Mouse (Mus musculus): ENCODE measurements at regions not wholly inside any gene's neighbourhood (a gene's known extent, or its start where the extent isn't known, plus 50 kb on each side); places are given as distances from the start of the nearest gene placed in this dataset.
A peak's percentile ranks its signal among the peaks of the same experiment; 100 is the strongest.

GRCm38 (mm10) chr16:9149209-9150135 is 319.6 kb downstream of the 1810013L24Rik start:
- H3K36me3 ChIP-seq (ENCODE audit: control insufficient read depth, insufficient read depth, low read length), result no peaks in the 10 kb centered on the region
- 44% methylated on average over 8 of the region's 8 CpGs for WGBS
- no peaks in the 10 kb centered on the region for H3K27me3 ChIP-seq (replicated peaks; ENCODE audit: control insufficient read depth, insufficient read depth, low read length)
- no peak overlapping the region for H3K4me2 ChIP-seq (ENCODE audit: low read depth, low read length)
- ATAC-seq (ENCODE audit: low read depth) (no peak), DNase-seq (ENCODE audit: low spot score) (no peak)
- no peak overlapping the region for H3K4me3 ChIP-seq (ENCODE audit: low read depth, low read length)
- peaks cover 4% of the 10 kb centered on the region; the same call in 1 of the 2 replicates for H3K4me1 ChIP-seq (ENCODE audit: control insufficient read depth, insufficient read depth, low read length)
- no peaks in the 10 kb centered on the region for H3K9me3 ChIP-seq (ENCODE audit: control insufficient read depth, low read length)
- H3K9ac ChIP-seq (ENCODE audit: low read depth, low read length), result no peak overlapping the region
- no peak overlapping the region for H3K27ac ChIP-seq (replicated peaks; ENCODE audit: low read depth, low read length)

- H3K4me3 ChIP-seq (ENCODE audit: low read depth, low read length), result no peak overlapping the region
- ATAC-seq (ENCODE audit: low read depth) (no peak), DNase-seq (ENCODE audit: low spot score) (peak; percentile 13)
- H3K9ac ChIP-seq (ENCODE audit: low read depth, low read length), result no peak overlapping the region
- no peak overlapping the region for H3K4me2 ChIP-seq (ENCODE audit: low read depth, low read length)
- no peak overlapping the region for H3K27ac ChIP-seq (replicated peaks; ENCODE audit: low read depth, low read length)
- peaks cover 4% of the 10 kb centered on the region; the same call in 1 of the 2 replicates for H3K4me1 ChIP-seq (ENCODE audit: control insufficient read depth, insufficient read depth, low read length)
- 68% methylated on average over 4 of the region's 4 CpGs for WGBS
- H3K9me3 ChIP-seq (ENCODE audit: control insufficient read depth, low read length), result no peaks in the 10 kb centered on the region
- H3K36me3 ChIP-seq (ENCODE audit: control insufficient read depth, insufficient read depth, low read length), result no peaks in the 10 kb centered on the region
- H3K27me3 ChIP-seq (replicated peaks; ENCODE audit: control insufficient read depth, insufficient read depth, low read length), result no peaks in the 10 kb centered on the region
Observed at GRCm38 (mm10) chr16:9151936-9152335, 322.0 kb downstream of the 1810013L24Rik start.

GRCm38 (mm10) chr16:9153501-9153900 is 323.6 kb downstream of the 1810013L24Rik start:
- ATAC-seq (ENCODE audit: low read depth), result no peak
- 90% methylated on average over 4 of the region's 4 CpGs for WGBS
- no peaks in the 10 kb centered on the region for H3K9me3 ChIP-seq (ENCODE audit: control insufficient read depth, low read length)

GRCm38 (mm10) chr16:9165763-9166310 is 335.9 kb downstream of the 1810013L24Rik start:
- 59% methylated on average over 8 of the region's 8 CpGs for WGBS
- Histone ChIP-seq H3K36me3 (ENCODE audit: control insufficient read depth, insufficient read depth, low read length) (no peaks in the 10 kb centered on the region), H3K27ac (replicated peaks; ENCODE audit: low read depth, low read length) (no peak overlapping the region), H3K4me2 (ENCODE audit: low read depth, low read length) (no peak overlapping the region), H3K4me1 (ENCODE audit: control insufficient read depth, insufficient read depth, low read length) (no peaks in the 10 kb centered on the region), H3K27me3 (replicated peaks; ENCODE audit: control insufficient read depth, insufficient read depth, low read length) (no peaks in the 10 kb centered on the region), H3K9me3 (ENCODE audit: control insufficient read depth, low read length) (no peaks in the 10 kb centered on the region), H3K9ac (ENCODE audit: low read depth, low read length) (no peak overlapping the region), H3K4me3 (ENCODE audit: low read depth, low read length) (no peak overlapping the region)
- ATAC-seq (ENCODE audit: low read depth) (no peak), DNase-seq (ENCODE audit: low spot score) (peak; percentile 70)

More at GRCm38 (mm10) chr16:9153501-9153900, 323.6 kb downstream of the 1810013L24Rik start:
- no peaks in the 10 kb centered on the region for H3K27me3 ChIP-seq (replicated peaks; ENCODE audit: control insufficient read depth, insufficient read depth, low read length)
- H3K27ac ChIP-seq (replicated peaks; ENCODE audit: low read depth, low read length), result no peak overlapping the region
- no peak overlapping the region for H3K9ac ChIP-seq (ENCODE audit: low read depth, low read length)
- no peaks in the 10 kb centered on the region for H3K36me3 ChIP-seq (ENCODE audit: control insufficient read depth, insufficient read depth, low read length)
- no peak overlapping the region for H3K4me2 ChIP-seq (ENCODE audit: low read depth, low read length)
- H3K4me3 ChIP-seq (ENCODE audit: low read depth, low read length), result no peak overlapping the region
- H3K4me1 ChIP-seq (ENCODE audit: control insufficient read depth, insufficient read depth, low read length), result peaks cover 4% of the 10 kb centered on the region; the same call in 1 of the 2 replicates
- no peak for DNase-seq (ENCODE audit: low spot score)

GRCm38 (mm10) chr16:9176402-9176801 is 346.5 kb downstream of the 1810013L24Rik start:
- Histone ChIP-seq H3K4me2 (ENCODE audit: low read depth, low read length) (no peak overlapping the region), H3K27ac (replicated peaks; ENCODE audit: low read depth, low read length) (no peak overlapping the region), H3K9ac (ENCODE audit: low read depth, low read length) (no peak overlapping the region), H3K4me3 (ENCODE audit: low read depth, low read length) (no peak overlapping the region), H3K36me3 (ENCODE audit: control insufficient read depth, insufficient read depth, low read length) (no peaks in the 10 kb centered on the region), H3K4me1 (ENCODE audit: control insufficient read depth, insufficient read depth, low read length) (no peaks in the 10 kb centered on the region), H3K9me3 (ENCODE audit: control insufficient read depth, low read length) (no peaks in the 10 kb centered on the region), H3K27me3 (replicated peaks; ENCODE audit: control insufficient read depth, insufficient read depth, low read length) (no peaks in the 10 kb centered on the region)
- ATAC-seq (ENCODE audit: low read depth), result no peak
- DNase-seq (ENCODE audit: low spot score), result no peak
- WGBS, result 68% methylated on average over 3 of the region's 3 CpGs

- Histone ChIP-seq H3K9me3 (ENCODE audit: control insufficient read depth, low read length) (0 out of 2 replicates have a peak, but pooled peaks cover 4% of the 10 kb centered on the region), H3K4me2 (ENCODE audit: low read depth, low read length) (no peak overlapping the region), H3K36me3 (ENCODE audit: control insufficient read depth, insufficient read depth, low read length) (no peaks in the 10 kb centered on the region), H3K9ac (ENCODE audit: low read depth, low read length) (no peak overlapping the region), H3K27me3 (replicated peaks; ENCODE audit: control insufficient read depth, insufficient read depth, low read length) (no peaks in the 10 kb centered on the region), H3K27ac (replicated peaks; ENCODE audit: low read depth, low read length) (no peak overlapping the region), H3K4me1 (ENCODE audit: control insufficient read depth, insufficient read depth, low read length) (no peaks in the 10 kb centered on the region), H3K4me3 (ENCODE audit: low read depth, low read length) (no peak overlapping the region)
- WGBS, result 42% methylated on average over 13 of the region's 13 CpGs
- DNase-seq (ENCODE audit: low spot score), result no peak
- no peak for ATAC-seq (ENCODE audit: low read depth)
Observed at GRCm38 (mm10) chr16:9195821-9196220, 365.9 kb downstream of the 1810013L24Rik start.

GRCm38 (mm10) chr16:9198903-9199532 is 369.1 kb downstream of the 1810013L24Rik start:
- no peaks in the 10 kb centered on the region for H3K27me3 ChIP-seq (replicated peaks; ENCODE audit: control insufficient read depth, insufficient read depth, low read length)
- no peak overlapping the region for H3K27ac ChIP-seq (replicated peaks; ENCODE audit: low read depth, low read length)
- H3K4me3 ChIP-seq (ENCODE audit: low read depth, low read length), result no peak overlapping the region
- H3K4me1 ChIP-seq (ENCODE audit: control insufficient read depth, insufficient read depth, low read length), result no peaks in the 10 kb centered on the region
- ATAC-seq (ENCODE audit: low read depth) (no peak), DNase-seq (ENCODE audit: low spot score) (no peak)
- 78% methylated on average over 1 of the region's 1 CpGs for WGBS
- no peaks in the 10 kb centered on the region for H3K9me3 ChIP-seq (ENCODE audit: control insufficient read depth, low read length)
- H3K36me3 ChIP-seq (ENCODE audit: control insufficient read depth, insufficient read depth, low read length), result no peaks in the 10 kb centered on the region
- no peak overlapping the region for H3K4me2 ChIP-seq (ENCODE audit: low read depth, low read length)
- no peak overlapping the region for H3K9ac ChIP-seq (ENCODE audit: low read depth, low read length)

GRCm38 (mm10) chr16:9208602-9209001 is 378.7 kb downstream of the 1810013L24Rik start:
- ATAC-seq (ENCODE audit: low read depth) (no peak), DNase-seq (ENCODE audit: low spot score) (no peak)
- H3K36me3 ChIP-seq (ENCODE audit: control insufficient read depth, insufficient read depth, low read length), result no peaks in the 10 kb centered on the region
- H3K4me1 ChIP-seq (ENCODE audit: control insufficient read depth, insufficient read depth, low read length), result no peaks in the 10 kb centered on the region
- no peak overlapping the region for H3K27ac ChIP-seq (replicated peaks; ENCODE audit: low read depth, low read length)
- H3K9ac ChIP-seq (ENCODE audit: low read depth, low read length), result no peak overlapping the region
- 91% methylated on average over 4 of the region's 4 CpGs for WGBS
- H3K4me3 ChIP-seq (ENCODE audit: low read depth, low read length), result no peak overlapping the region
- H3K4me2 ChIP-seq (ENCODE audit: low read depth, low read length), result no peak overlapping the region
- no peaks in the 10 kb centered on the region for H3K27me3 ChIP-seq (replicated peaks; ENCODE audit: control insufficient read depth, insufficient read depth, low read length)
- H3K9me3 ChIP-seq (ENCODE audit: control insufficient read depth, low read length), result no peaks in the 10 kb centered on the region
